Mouse (Mus musculus) olfactory bulb, adult 2 months (tissue): ENCODE results near the gene Nrg3.

Experiments
- CTCF ChIP-seq: fragments of 200-500 bp; IDR thresholded peaks from 2 replicates; pipeline ENCODE4 v1.5.1; 2012; ENCODE audit warnings: low read depth, mild to moderate bottlenecking, low read length, moderate library complexity; ENCODE audit not compliant: insufficient read depth
- POLR2A ChIP-seq: fragments of 200-500 bp; IDR thresholded peaks from 2 replicates; pipeline ENCODE4 v1.6.1; 2012; ENCODE audit warnings: mild to moderate bottlenecking, low read depth, low read length, moderate library complexity; ENCODE audit not compliant: insufficient read depth

DNA sequence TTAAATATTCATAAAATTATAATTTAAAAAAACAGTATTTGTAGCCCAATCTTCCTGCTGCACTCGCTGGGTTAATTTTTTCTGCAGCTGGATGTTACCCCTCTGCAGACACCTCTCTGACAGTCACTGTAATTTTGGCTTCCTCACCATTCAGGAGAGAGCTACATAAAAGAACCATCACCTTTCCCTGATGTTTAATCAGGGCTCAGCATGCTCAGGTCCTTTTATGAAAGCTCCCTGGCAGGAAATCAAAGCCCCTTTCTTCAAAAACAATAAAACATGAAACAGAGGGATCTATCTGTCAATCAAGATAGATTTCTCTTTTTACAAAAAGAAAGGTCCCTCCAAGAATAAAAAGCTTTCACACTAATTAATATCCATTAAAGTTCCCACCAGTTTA, 51.0 kb downstream of the Nrg3 start:
- TF ChIP-seq POLR2A: no peak
- no peak for TF ChIP-seq CTCF
